Mouse (Mus musculus) brain, adult 10 weeks (tissue): ENCODE measurements around the gene Sult1c2. TPM values are rescaled to one million over a fixed set of nuclear protein-coding genes. Genes with fewer than 3 reads are reported as not detected.

Source experiments
- polyA plus RNA-seq: library from polyadenylated mRNA; stranded (reverse); fragments of 350-450 nt; fragmentation: Illumina TruSeq; extraction: RNeasy Lipid Tissue Mini Kit (QIAGEN cat#74804); gene quantifications from one replicate; pipeline ENCODE4 v1.2.3, GENCODE M21; 2015; ENCODE audit warnings: low read depth, low replicate concordance

Gene Sult1c2
- not detected for polyA plus RNA-seq

GRCm38 (mm10) chr17:53846206-53846605 is at the start of gene Sult1c2:
Gene Sult1c2 (minus strand): TSS chr17:53846339.

Other genes with a start within 250 kb of the Sult1c2 start
- gene Sgo1, start 157.0 kb downstream of the Sult1c2 start, polyA plus RNA-seq, result 0.24 TPM
- gene Sult1c1, start 144.3 kb upstream of the Sult1c2 start, polyA plus RNA-seq, result not detected